Mouse (Mus musculus) MEL (cell line): ENCODE measurements around the gene Akap1. TPM values are rescaled to one million over a fixed set of nuclear protein-coding genes. Genes with fewer than 3 reads are reported as not detected.

Experiments used
- DNase-seq: peaks from one replicate; pipeline ENCODE4 v3.0.0; 2011; ENCODE audit warnings: low read depth, low spot score
- H3K27ac ChIP-seq: 2 replicates; pipeline ENCODE4 v1.5.1; 2012; ENCODE audit warnings: low read depth, mild to moderate bottlenecking, control low read depth, low read length, moderate library complexity; ENCODE audit not compliant: control insufficient read depth
- H3K27me3 ChIP-seq, 2 experiments: fragments of 150-350 bp in 1 of 2; sonication (generic) in 1 of 2; 2 replicates each; pipeline ENCODE4 v1.6.1; 2012; ENCODE audit warnings: low read length in 2 of 2, mild to moderate bottlenecking in 2 of 2, improper control_type of control experiment in 1 of 2, moderate library complexity in 1 of 2; ENCODE audit not compliant: insufficient read depth in 2 of 2, control insufficient read depth in 1 of 2
- H3K36me3 ChIP-seq, 2 experiments: 2 replicates each; pipeline ENCODE4 v1.6.1; 2012 to 2014; ENCODE audit warnings: low read length in 2 of 2, improper control_type of control experiment in 1 of 2, inconsistent platforms in 1 of 2, mild to moderate bottlenecking in 1 of 2; ENCODE audit not compliant: insufficient read depth in 2 of 2, control insufficient read depth in 1 of 2
- H3K4me1 ChIP-seq, 2 experiments: fragments of 150-350 bp in 1 of 2; sonication (generic) in 1 of 2; 2 replicates each; pipeline ENCODE4 v1.6.1; 2012; ENCODE audit warnings: low read length in 2 of 2, improper control_type of control experiment in 1 of 2, mild to moderate bottlenecking in 1 of 2; ENCODE audit not compliant: insufficient read depth in 2 of 2, control insufficient read depth in 1 of 2
- H3K4me3 ChIP-seq, 2 experiments: fragments of 150-350 bp in 1 of 2; sonication (generic) in 1 of 2; 2 replicates each; pipeline ENCODE4 v1.5.1; 2012; ENCODE audit warnings: low read depth in 2 of 2, low read length in 2 of 2, mild to moderate bottlenecking in 2 of 2, moderate library complexity in 2 of 2, control low read depth in 1 of 2, improper control_type of control experiment in 1 of 2; ENCODE audit not compliant: control insufficient read depth in 1 of 2, insufficient read depth in 1 of 2
- H3K79me2 ChIP-seq: 2 replicates; pipeline ENCODE4 v1.6.1; 2012; ENCODE audit warnings: mild to moderate bottlenecking, low read length, moderate library complexity; ENCODE audit not compliant: control insufficient read depth, poor library complexity, insufficient read depth
- H3K9ac ChIP-seq: 2 replicates; pipeline ENCODE4 v1.6.1; 2012; ENCODE audit warnings: low read depth, mild to moderate bottlenecking, control low read depth, low read length, moderate library complexity; ENCODE audit not compliant: control insufficient read depth, poor library complexity, severe bottlenecking
- H3K9me3 ChIP-seq: fragments of 150-350 bp; sonication (generic); replicated peaks from 2 replicates; pipeline ENCODE4 v1.6.1; 2012; ENCODE audit warnings: mild to moderate bottlenecking, low read length, improper control_type of control experiment, moderate library complexity; ENCODE audit not compliant: insufficient read depth
- BHLHE40 ChIP-seq: IDR thresholded peaks from 2 replicates; pipeline ENCODE4 v1.6.1; 2012; ENCODE audit warnings: low read depth, mild to moderate bottlenecking, inconsistent platforms, low read length, improper control_type of control experiment, borderline replicate concordance
- CHD1 ChIP-seq: IDR thresholded peaks from 2 replicates; pipeline ENCODE4 v1.6.1; 2012; ENCODE audit warnings: low read depth, mild to moderate bottlenecking, inconsistent platforms, low read length, improper control_type of control experiment
- E2F4 ChIP-seq: IDR thresholded peaks from 2 replicates; pipeline ENCODE4 v1.6.1; 2011; ENCODE audit warnings: low read depth, low read length, improper control_type of control experiment, borderline replicate concordance
- ELF1 ChIP-seq: IDR thresholded peaks from 2 replicates; pipeline ENCODE4 v1.6.1; 2014; ENCODE audit warnings: low read depth, mild to moderate bottlenecking, inconsistent platforms, low read length, improper control_type of control experiment, moderate library complexity
- GABPA ChIP-seq: IDR thresholded peaks from 2 replicates; pipeline ENCODE4 v1.6.1; 2012; ENCODE audit warnings: low read depth, mild to moderate bottlenecking, inconsistent platforms, low read length, improper control_type of control experiment, moderate library complexity
- GATA1 ChIP-seq: IDR thresholded peaks from 2 replicates; pipeline ENCODE4 v1.6.1; 2011; ENCODE audit warnings: low read depth, low read length, improper control_type of control experiment
- JUND ChIP-seq: IDR thresholded peaks from 2 replicates; pipeline ENCODE4 v1.6.1; 2011; ENCODE audit warnings: low read depth, mild to moderate bottlenecking, improper control_type of control experiment, low read length
- KAT2A ChIP-seq: conservative IDR thresholded peaks from 2 replicates; pipeline ENCODE4 v1.6.1; 2012; ENCODE audit warnings: low read depth, low read length, improper control_type of control experiment, inconsistent platforms
- MAFK ChIP-seq: IDR thresholded peaks from 2 replicates; pipeline ENCODE4 v1.6.1; 2011; ENCODE audit warnings: low read depth, mild to moderate bottlenecking, low read length, improper control_type of control experiment, borderline replicate concordance
- MAX ChIP-seq: IDR thresholded peaks from 2 replicates; pipeline ENCODE4 v1.6.1; 2011; ENCODE audit warnings: low read length, improper control_type of control experiment
- MAZ ChIP-seq: IDR thresholded peaks from 2 replicates; pipeline ENCODE4 v1.6.1; 2012; ENCODE audit warnings: low read depth, mild to moderate bottlenecking, inconsistent platforms, low read length, improper control_type of control experiment
- MEF2A ChIP-seq: IDR thresholded peaks from 2 replicates; pipeline ENCODE4 v1.6.1; 2014; ENCODE audit warnings: low read depth, mild to moderate bottlenecking, inconsistent platforms, low read length, improper control_type of control experiment; ENCODE audit not compliant: poor library complexity, insufficient replicate concordance, severe bottlenecking; ENCODE audit errors: extremely low read depth
- MYB ChIP-seq: IDR thresholded peaks from 2 replicates; pipeline ENCODE4 v1.6.1; 2011; ENCODE audit warnings: mild to moderate bottlenecking, low read depth, low read length, improper control_type of control experiment
- MYC ChIP-seq: IDR thresholded peaks from 2 replicates; pipeline ENCODE4 v1.6.1; 2011; ENCODE audit warnings: low read depth, mild to moderate bottlenecking, low read length, improper control_type of control experiment, moderate library complexity
- POLR2AphosphoS2 ChIP-seq: IDR thresholded peaks from 2 replicates; pipeline ENCODE4 v1.6.1; 2011; ENCODE audit warnings: low read length, improper control_type of control experiment
- RCOR1 ChIP-seq: IDR thresholded peaks from 2 replicates; pipeline ENCODE4 v1.6.1; 2012; ENCODE audit warnings: low read depth, mild to moderate bottlenecking, inconsistent platforms, low read length, improper control_type of control experiment
- SIN3A ChIP-seq: IDR thresholded peaks from 2 replicates; pipeline ENCODE4 v1.6.1; 2012; ENCODE audit warnings: low read length, improper control_type of control experiment, inconsistent platforms
- UBTF ChIP-seq: IDR thresholded peaks from 2 replicates; pipeline ENCODE4 v1.6.1; 2012; ENCODE audit warnings: low read depth, mild to moderate bottlenecking, inconsistent platforms, low read length, improper control_type of control experiment, moderate library complexity, borderline replicate concordance; ENCODE audit not compliant: insufficient read depth
- ZC3H11A ChIP-seq: IDR thresholded peaks from 2 replicates; pipeline ENCODE4 v1.6.1; 2012; ENCODE audit warnings: low read depth, mild to moderate bottlenecking, inconsistent platforms, low read length, improper control_type of control experiment
- ZKSCAN1 ChIP-seq: IDR thresholded peaks from 2 replicates; pipeline ENCODE4 v1.6.1; 2012; ENCODE audit warnings: low read depth, mild to moderate bottlenecking, inconsistent platforms, low read length, improper control_type of control experiment, moderate library complexity
- ZMIZ1 ChIP-seq: IDR thresholded peaks from 2 replicates; pipeline ENCODE4 v1.6.1; 2012; ENCODE audit warnings: low read depth, mild to moderate bottlenecking, inconsistent platforms, low read length, improper control_type of control experiment, moderate library complexity
- polyA plus RNA-seq, 2 experiments: library from polyadenylated mRNA; stranded (reverse) in 1 of 2; unstranded in 1 of 2; fragments of >175 nt in 1 of 2; fragments of >200 nt in 1 of 2; gene quantifications; 2 replicates each; pipeline versions ENCODE4 v1.2.1 to v1.2.4; 2012; ENCODE audit warnings: low replicate concordance in 2 of 2, low read depth in 1 of 2; ENCODE audit not compliant: insufficient read length in 2 of 2, insufficient read depth in 1 of 2, missing spikeins in 1 of 2
- total RNA-seq: library from RNA; depleted of rRNA; stranded (reverse); fragments of 300-350 nt; gene quantifications from 2 replicates; pipeline ENCODE4 v1.2.3, GENCODE M21; 2012

The Akap1 gene
- total and polyA plus RNA-seq, 3 experiments = 39.0 to 70.5 (median 59.6) TPM

DNA sequence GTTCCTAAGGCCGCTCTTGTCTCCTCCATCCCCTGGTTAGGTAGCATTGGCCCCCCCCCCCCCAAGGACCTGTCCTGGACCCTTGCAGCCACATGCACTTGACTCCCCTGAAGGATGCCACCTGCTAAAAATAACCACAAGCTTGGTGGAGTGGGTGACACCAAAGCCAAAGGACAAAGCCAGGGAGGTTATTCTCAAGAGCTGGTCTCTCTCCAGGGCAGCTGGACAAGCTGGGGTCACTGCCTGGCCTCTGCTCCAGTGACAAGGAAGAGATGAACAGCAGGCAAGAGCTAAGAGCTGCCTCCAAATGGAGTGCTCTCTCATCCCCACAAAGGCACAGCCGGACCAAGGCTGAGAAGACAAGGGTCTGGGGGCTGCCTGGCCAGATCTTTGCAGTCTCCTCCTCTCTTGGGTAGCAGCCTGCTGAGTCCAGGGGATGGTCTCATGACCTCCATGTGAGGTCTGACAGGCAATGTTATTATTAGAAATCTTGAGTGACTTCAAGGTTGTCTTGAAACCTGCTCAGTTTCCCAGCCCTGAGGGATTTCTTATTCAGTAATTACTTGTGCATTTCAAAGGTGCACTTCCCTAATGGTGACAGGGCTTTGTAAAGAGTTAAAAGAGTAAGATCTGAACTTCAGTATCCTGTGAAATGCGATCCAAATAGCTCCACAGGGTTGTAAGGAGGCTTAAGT is 6.9 kb downstream of the Akap1 start:
- H3K4me1 ChIP-seq = peaks cover 7 to 18% of the 10 kb centered on the region in 2 experiments
- no peak overlapping the region for H3K4me3 ChIP-seq
- H3K79me2 ChIP-seq = peaks cover 86% of the 10 kb centered on the region
- TF ChIP-seq UBTF (no peak), SIN3A (no peak), ZMIZ1 (no peak), RCOR1 (no peak), ZKSCAN1 (no peak), E2F4 (no peak), KAT2A (no peak), MAFK (no peak), GABPA (no peak), MYC (no peak), ELF1 (no peak), JUND (no peak), MAX (no peak), MYB (no peak), POLR2AphosphoS2 (no peak), BHLHE40 (no peak)
- no peak overlapping the region for H3K27ac ChIP-seq
- H3K36me3 ChIP-seq = peaks cover 0 to 18% of the 10 kb centered on the region in 2 experiments
- no peak overlapping the region for H3K9ac ChIP-seq
- no peak for DNase-seq
- H3K27me3 ChIP-seq = no peaks in the 10 kb centered on the region
- H3K9me3 ChIP-seq = no peaks in the 10 kb centered on the region

DNA sequence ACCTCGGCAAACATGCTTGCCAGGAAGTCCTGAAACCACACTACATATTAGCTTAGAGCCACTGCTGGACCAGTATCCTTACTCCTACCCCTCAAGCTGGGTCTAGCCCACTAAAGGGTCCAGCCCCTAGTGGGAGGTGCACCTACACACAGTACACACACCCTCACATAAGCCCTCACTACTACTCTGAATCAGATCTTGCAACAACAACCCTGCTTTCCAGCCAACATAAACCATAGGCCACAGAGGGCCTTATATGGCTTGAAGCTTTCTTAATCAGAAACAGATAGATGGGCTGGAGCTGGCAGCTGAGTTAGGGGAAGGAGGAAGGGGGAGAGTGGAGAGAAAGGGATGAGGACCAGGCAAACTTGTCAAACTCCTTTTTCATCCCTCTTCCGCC is 8.0 kb downstream of the Akap1 start:
- Histone ChIP-seq H3K27ac (no peak overlapping the region), H3K4me3 (no peak overlapping the region), H3K4me1 (peaks cover 4 to 13% of the 10 kb centered on the region in 2 experiments; a peak in 3 of 4 replicates), H3K79me2 (peaks cover 85% of the 10 kb centered on the region), H3K9ac (no peak overlapping the region), H3K9me3 (no peaks in the 10 kb centered on the region), H3K36me3 (peaks cover 4 to 10% of the 10 kb centered on the region in 2 experiments), H3K27me3 (no peaks in the 10 kb centered on the region)
- DNase-seq = no peak
- TF ChIP-seq E2F4 (no peak), CHD1 (no peak), MAZ (no peak), ZMIZ1 (no peak), ZKSCAN1 (no peak), MYC (no peak), GATA1 (no peak), UBTF (no peak), ZC3H11A (no peak), MEF2A (no peak), POLR2AphosphoS2 (no peak)
